Mouse (Mus musculus): ENCODE measurements around the gene Ctsw.

DNA sequence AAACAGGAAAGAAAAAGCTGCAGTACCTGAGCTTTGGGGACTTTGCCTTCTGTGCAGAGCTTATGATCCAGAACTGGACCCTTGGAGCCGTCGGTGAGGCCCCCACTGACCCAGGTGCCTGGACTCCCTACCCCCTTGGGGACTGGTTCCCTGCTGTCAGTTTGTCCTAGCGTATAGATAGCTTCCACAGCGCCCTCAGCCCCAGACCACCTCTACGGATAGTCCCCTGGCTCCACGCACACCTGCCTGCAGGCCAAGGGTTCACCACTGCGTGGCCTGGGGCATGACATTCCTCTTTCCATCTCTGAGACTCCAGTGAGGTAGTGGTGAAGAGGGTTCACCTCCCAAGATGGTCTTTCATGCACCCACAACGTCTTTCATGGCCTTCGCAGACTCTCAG is 5.1 kb downstream of the Ctsw start:
- TF ChIP-seq POLR2A (IDR thresholded peaks at IDR 0.05; ENCODE audit: insufficient read length, low read depth) = no peak
- no peak for TF ChIP-seq MAX (IDR thresholded peaks at IDR 0.05; ENCODE audit: low read depth)
- no peak for TF ChIP-seq USF1 (IDR thresholded peaks at IDR 0.05; ENCODE audit: low read depth)
